8 mouse cellular contexts compared by ENCODE assay signal in the genomic region with DNA sequence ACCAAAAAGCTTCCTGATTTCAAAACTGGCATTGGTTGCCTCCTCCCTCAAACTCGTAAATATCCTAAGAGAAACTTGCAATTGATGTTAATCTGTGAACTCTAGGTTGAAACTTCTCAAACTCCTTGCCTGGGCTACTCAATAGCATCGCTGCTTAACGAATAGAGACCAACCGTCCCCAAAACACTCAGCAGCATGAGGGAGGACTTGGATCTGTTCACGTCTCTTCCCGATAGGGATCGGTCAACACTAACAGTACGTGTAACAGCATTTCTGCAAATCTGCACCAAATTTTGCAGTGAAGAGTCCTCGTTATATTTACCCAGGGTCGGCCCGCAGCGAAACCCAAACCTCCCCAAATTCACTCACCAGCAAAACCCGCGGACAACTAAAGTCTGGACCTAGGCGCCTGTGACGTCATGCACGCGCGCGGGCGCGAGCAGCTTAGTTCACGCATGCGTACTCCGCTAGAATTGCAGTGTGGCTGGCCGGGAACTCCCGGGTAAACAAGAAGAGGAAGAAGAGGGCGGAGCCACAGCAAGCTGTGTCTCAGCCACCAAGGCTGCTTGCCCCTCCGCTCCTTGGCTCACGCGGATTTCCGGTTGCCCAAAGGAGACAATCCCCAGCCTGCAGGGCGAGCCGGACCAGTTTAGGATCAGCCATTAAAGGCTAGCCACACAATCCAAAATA. TPM values are rescaled to one million over a fixed set of nuclear protein-coding genes. Genes with fewer than 3 reads are reported as not detected.
DNase-seq lines count a peak whose midpoint lies in the region; ATAC-seq and TF ChIP-seq lines count a peak whose summit lies in the region.

A gene (minus strand): TSS at position 441 of the 690 bp plus-strand sequence.

- H3K36me3 ChIP-seq in E14TG2a.4 (ENCODE audit: insufficient read depth, low read length): peaks cover 12% of the 10 kb centered on the region
- peaks cover 5% of the 10 kb centered on the region for H3K36me3 ChIP-seq in forebrain, embryonic 12.5 days (replicated peaks)
- H3K36me3 ChIP-seq in heart, postnatal 0 days (replicated peaks; ENCODE audit: control insufficient read depth, insufficient read depth, low read length): no peaks in the 10 kb centered on the region; the same call in 1 of the 2 replicates
- peaks cover 5% of the 10 kb centered on the region for H3K36me3 ChIP-seq in liver, embryonic 16.5 days (ENCODE audit: control insufficient read depth, insufficient read depth)
- 0 out of 2 replicates have a peak, but pooled peaks cover under 1% of the 10 kb centered on the region for H3K36me3 ChIP-seq in neural tube, embryonic 13.5 days
- H3K36me3 ChIP-seq in testis, adult 2 months (ENCODE audit: control insufficient read depth, insufficient read depth, low read length): no peaks in the 10 kb centered on the region

- WGBS in forebrain, embryonic 12.5 days: under 1% methylated on average over 34 of the region's 34 CpGs
- WGBS in heart, postnatal 0 days: 0% methylated on average over 34 of the region's 34 CpGs
- under 1% methylated on average over 34 of the region's 34 CpGs for WGBS in liver, embryonic 16.5 days (ENCODE audit: insufficient replicate concordance)
- under 1% methylated on average over 34 of the region's 34 CpGs for WGBS in neural tube, embryonic 13.5 days

- peak within 1 kb of the TSS; percentile 58 for H3K4me2 ChIP-seq in forebrain, embryonic 12.5 days
- peak within 1 kb of the TSS; percentile 75 for H3K4me2 ChIP-seq in heart, postnatal 0 days (ENCODE audit: low read depth, low read length)
- peak within 1 kb of the TSS; percentile 79 for H3K4me2 ChIP-seq in liver, embryonic 16.5 days (ENCODE audit: low read depth, low read length)
- H3K4me2 ChIP-seq in neural tube, embryonic 13.5 days: peak within 1 kb of the TSS; percentile 70

- ATAC-seq in forebrain, embryonic 12.5 days (ENCODE audit: low FRiP score): peak; percentile 99
- ATAC-seq in heart, postnatal 0 days (ENCODE audit: insufficient read depth, low read depth): peak; percentile 100
- ATAC-seq in liver, embryonic 16.5 days (ENCODE audit: low read depth): peak; percentile 97
- ATAC-seq in neural tube, embryonic 13.5 days (ENCODE audit: low read depth): peak; percentile 100

- DNase-seq in c-Kit-positive CD71-positive TER-119-positive erythroid progenitor cells, embryonic 14.5 days (ENCODE audit: low spot score): peak; percentile 96
- DNase-seq in heart, postnatal 0 days (ENCODE audit: low spot score): peak; percentile 98
- DNase-seq in kidney, postnatal 4 days: peak; percentile 97

- TF ChIP-seq POLR2A in testis, adult 2 months (IDR thresholded peaks at IDR 0.05; ENCODE audit: control insufficient read depth, low read depth, low read length): peak; percentile 74

- H3K9ac ChIP-seq in forebrain, embryonic 12.5 days: peak within 1 kb of the TSS; percentile 64
- H3K9ac ChIP-seq in heart, postnatal 0 days (replicated peaks; ENCODE audit: low read depth, low read length): peak within 1 kb of the TSS; percentile 82
- H3K9ac ChIP-seq in liver, embryonic 16.5 days (ENCODE audit: low read depth, low read length): peak within 1 kb of the TSS; percentile 80
- H3K9ac ChIP-seq in neural tube, embryonic 13.5 days: peak within 1 kb of the TSS; percentile 79

- no peak for TF ChIP-seq CTCF in E14TG2a.4 (conservative IDR thresholded peaks at IDR 0.05; ENCODE audit: low read length)
- TF ChIP-seq CTCF in heart, postnatal 0 days (IDR thresholded peaks at IDR 0.05; ENCODE audit: low read depth): no peak
- TF ChIP-seq CTCF in testis, adult 2 months (IDR thresholded peaks at IDR 0.05; ENCODE audit: control insufficient read depth, insufficient read depth, insufficient replicate concordance, low read depth, low read length): peak; percentile 18; the same call in 1 of the 2 replicates

- H3K27ac ChIP-seq in forebrain, embryonic 12.5 days: peak within 1 kb of the TSS; percentile 83
- peak within 1 kb of the TSS; percentile 82 for H3K27ac ChIP-seq in heart, postnatal 0 days (ENCODE audit: low read depth)
- H3K27ac ChIP-seq in liver, embryonic 16.5 days (ENCODE audit: low read length): peak within 1 kb of the TSS; percentile 95
- peak within 1 kb of the TSS; percentile 83 for H3K27ac ChIP-seq in neural tube, embryonic 13.5 days (replicated peaks)
- peak within 1 kb of the TSS; percentile 91 for H3K27ac ChIP-seq in testis, adult 2 months (ENCODE audit: control insufficient read depth, insufficient read depth, low read depth, low read length)

- TF ChIP-seq EP300 in heart, postnatal 0 days (IDR thresholded peaks at IDR 0.05; ENCODE audit: low read depth): no peak

- H3K4me3 ChIP-seq in E14TG2a.4 (replicated peaks; ENCODE audit: low read length): peak within 1 kb of the TSS; percentile 88
- H3K4me3 ChIP-seq in forebrain, embryonic 12.5 days (replicated peaks): peak within 1 kb of the TSS; percentile 57
- H3K4me3 ChIP-seq in heart, postnatal 0 days (ENCODE audit: low read depth, low read length): peak within 1 kb of the TSS; percentile 84
- peak within 1 kb of the TSS; percentile 81 for H3K4me3 ChIP-seq in liver, embryonic 16.5 days (ENCODE audit: low read depth, low read length)
- peak within 1 kb of the TSS; percentile 61 for H3K4me3 ChIP-seq in neural tube, embryonic 13.5 days
- peak within 1 kb of the TSS; percentile 94 for H3K4me3 ChIP-seq in testis, adult 2 months (ENCODE audit: control insufficient read depth, low read depth, low read length)

- peaks cover 18% of the 10 kb centered on the region for H3K4me1 ChIP-seq in E14TG2a.4 (replicated peaks; ENCODE audit: low read depth, low read length)
- peaks cover 8% of the 10 kb centered on the region for H3K4me1 ChIP-seq in forebrain, embryonic 12.5 days
- H3K4me1 ChIP-seq in heart, postnatal 0 days (ENCODE audit: control insufficient read depth, insufficient read depth): peaks cover 9% of the 10 kb centered on the region; the same call in 1 of the 2 replicates
- H3K4me1 ChIP-seq in liver, embryonic 16.5 days (ENCODE audit: control insufficient read depth, low read depth, low read length): peaks cover 6% of the 10 kb centered on the region; the same call in 1 of the 2 replicates
- H3K4me1 ChIP-seq in neural tube, embryonic 13.5 days (replicated peaks): peaks cover 17% of the 10 kb centered on the region
- H3K4me1 ChIP-seq in testis, adult 2 months (ENCODE audit: control insufficient read depth, insufficient read depth, low read length): peaks cover 3% of the 10 kb centered on the region; the same call in 1 of the 2 replicates

- H3K9me3 ChIP-seq in E14TG2a.4 (ENCODE audit: low read length): no peaks in the 10 kb centered on the region
- H3K9me3 ChIP-seq in forebrain, embryonic 12.5 days: no peaks in the 10 kb centered on the region
- H3K9me3 ChIP-seq in heart, postnatal 0 days (replicated peaks; ENCODE audit: control insufficient read depth, low read length): no peaks in the 10 kb centered on the region
- H3K9me3 ChIP-seq in liver, embryonic 16.5 days (replicated peaks; ENCODE audit: control insufficient read depth, low read length): no peaks in the 10 kb centered on the region
- no peaks in the 10 kb centered on the region for H3K9me3 ChIP-seq in neural tube, embryonic 13.5 days

- no peaks in the 10 kb centered on the region for H3K27me3 ChIP-seq in E14TG2a.4 (ENCODE audit: insufficient read depth, low read length)
- no peaks in the 10 kb centered on the region for H3K27me3 ChIP-seq in forebrain, embryonic 12.5 days
- H3K27me3 ChIP-seq in heart, postnatal 0 days (ENCODE audit: control insufficient read depth, insufficient read depth, low read length): no peaks in the 10 kb centered on the region
- H3K27me3 ChIP-seq in liver, embryonic 16.5 days (ENCODE audit: control insufficient read depth, insufficient read depth, low read depth, low read length): no peaks in the 10 kb centered on the region
- H3K27me3 ChIP-seq in neural tube, embryonic 13.5 days: no peaks in the 10 kb centered on the region
- H3K27me3 ChIP-seq in testis, adult 2 months (ENCODE audit: control insufficient read depth, insufficient read depth, low read length): no peaks in the 10 kb centered on the region

RNA-seq across cellular contexts. Expression of the gene that starts here (rescaled TPM):
- 40.6 and 46.5 TPM in 2 replicates for polyA plus RNA-seq in forebrain, embryonic 12.5 days (2016; fragmentation: Nextera tagmentation; extraction: Ambion mirVana)
- total RNA-seq in heart, postnatal 0 days (2014; rRNA removed; ENCODE audit: low replicate concordance): 17.5 and 38.8 TPM in 2 replicates
- 13.3 and 14.3 TPM in 2 replicates for polyA plus RNA-seq in heart, postnatal 0 days (2015; fragmentation: Nextera tagmentation; extraction: Ambion mirVana)
- polyA plus RNA-seq in liver, embryonic 16.5 days (2015; fragmentation: Nextera tagmentation; extraction: Ambion mirVana): 19.8 and 21.0 TPM in 2 replicates
- polyA plus RNA-seq in neural tube, embryonic 13.5 days (2015; fragmentation: Nextera tagmentation; extraction: Ambion mirVana): 28.5 and 32.8 TPM in 2 replicates
- 1.8 and 3.2 TPM in 2 replicates for polyA plus RNA-seq in testis, adult 2 months (2012; rRNA removed)

Comparison
In these comparisons a context has a peak if more than half of its experiments do, and no peak if none do; other contexts are left out.
1. Peak in every context shown above with its lines: DNase-seq, ATAC-seq, H3K4me3 ChIP-seq and H3K27ac ChIP-seq.